Mouse (Mus musculus): ENCODE results near the gene Casp9.

Gene Casp9

GRCm38 (mm10) chr4:141817706-141818105 is 24.3 kb downstream of the Casp9 start:
- CTCF ChIA-PET: no interaction called here

GRCm38 (mm10) chr4:141818861-141819260 is 25.4 kb downstream of the Casp9 start:
- CTCF ChIA-PET: no interaction called here

- CTCF ChIA-PET: no interaction called here
These were observed 25.9 kb downstream of the Casp9 start for GRCm38 (mm10) chr4:141819316-141819715.

- CTCF ChIA-PET: no interaction called here
These were observed 27.8 kb downstream of the Casp9 start for GRCm38 (mm10) chr4:141821178-141821577.

- CTCF ChIA-PET: no interaction called here
These were observed 28.7 kb downstream of the Casp9 start for GRCm38 (mm10) chr4:141822089-141822488.

GRCm38 (mm10) chr4:141822979-141823378 is 29.6 kb downstream of the Casp9 start:
- CTCF ChIA-PET: no interaction called here

- CTCF ChIA-PET: no interaction called here
These were observed 32.6 kb downstream of the Casp9 start, which contains the start of gene Cela2a for GRCm38 (mm10) chr4:141826060-141826459. TSS of gene Cela2a (minus strand) at chr4:141826160.

GRCm38 (mm10) chr4:141827401-141827800 is 34.0 kb downstream of the Casp9 start:
- CTCF ChIA-PET: no interaction called here

- CTCF ChIA-PET: no interaction called here
These were observed 34.8 kb downstream of the Casp9 start for GRCm38 (mm10) chr4:141828177-141828576.

GRCm38 (mm10) chr4:141830381-141830780 is 37.0 kb downstream of the Casp9 start:
- CTCF ChIA-PET: no interaction called here

GRCm38 (mm10) chr4:141831361-141831760 is 37.9 kb downstream of the Casp9 start:
- CTCF ChIA-PET: interaction anchor here (0.5 kb wide), 1 partner anchor 47 kb away, joined by 3 read pairs; no protein-coding TSS in a partner anchor

GRCm38 (mm10) chr4:141833911-141834310 is 40.5 kb downstream of the Casp9 start:
- CTCF ChIA-PET: no interaction called here

- CTCF ChIA-PET: no interaction called here
These were observed 41.2 kb downstream of the Casp9 start for GRCm38 (mm10) chr4:141834536-141835095.

GRCm38 (mm10) chr4:141845999-141846398 is 52.6 kb downstream of the Casp9 start, which contains the start of gene Ctrc:
TSS of gene Ctrc (minus strand) at chr4:141846359.
- CTCF ChIA-PET: no interaction called here

GRCm38 (mm10) chr4:141853437-141853836 is 60.0 kb downstream of the Casp9 start:
- CTCF ChIA-PET: interaction anchor here (0.6 to 0.7 kb wide), 2 partner anchors 110 to 543 kb away, joined by 3 to 4 read pairs; no protein-coding TSS in a partner anchor

- CTCF ChIA-PET: no interaction called here
These were observed 64.1 kb downstream of the Casp9 start for GRCm38 (mm10) chr4:141857422-141857930.

- CTCF ChIA-PET: interaction anchor here (0.7 kb wide), 1 partner anchor 17 kb away, joined by 3 read pairs; no protein-coding TSS in a partner anchor
These were observed 65.1 kb downstream of the Casp9 start for GRCm38 (mm10) chr4:141858501-141858900.

- CTCF ChIA-PET: interaction anchor here (0.6 kb wide), 1 partner anchor 80 kb away, joined by 7 read pairs; no protein-coding TSS in a partner anchor
These were observed 65.9 kb downstream of the Casp9 start for GRCm38 (mm10) chr4:141859351-141859750.

GRCm38 (mm10) chr4:141860246-141860841 is 66.9 kb downstream of the Casp9 start:
- CTCF ChIA-PET: interaction anchor here (0.5 to 1.0 kb wide), 2 partner anchors 97 to 98 kb away, joined by 3 read pairs; no protein-coding TSS in a partner anchor

- CTCF ChIA-PET: no interaction called here
These were observed 68.3 kb downstream of the Casp9 start for GRCm38 (mm10) chr4:141861591-141862295.

- CTCF ChIA-PET: no interaction called here
These were observed 69.5 kb downstream of the Casp9 start for GRCm38 (mm10) chr4:141862867-141863266.

- CTCF ChIA-PET: no interaction called here
These were observed 70.4 kb downstream of the Casp9 start for GRCm38 (mm10) chr4:141863726-141864280.
